Comparison of ENCODE assay signal across 17 mouse cellular contexts in the genomic region with DNA sequence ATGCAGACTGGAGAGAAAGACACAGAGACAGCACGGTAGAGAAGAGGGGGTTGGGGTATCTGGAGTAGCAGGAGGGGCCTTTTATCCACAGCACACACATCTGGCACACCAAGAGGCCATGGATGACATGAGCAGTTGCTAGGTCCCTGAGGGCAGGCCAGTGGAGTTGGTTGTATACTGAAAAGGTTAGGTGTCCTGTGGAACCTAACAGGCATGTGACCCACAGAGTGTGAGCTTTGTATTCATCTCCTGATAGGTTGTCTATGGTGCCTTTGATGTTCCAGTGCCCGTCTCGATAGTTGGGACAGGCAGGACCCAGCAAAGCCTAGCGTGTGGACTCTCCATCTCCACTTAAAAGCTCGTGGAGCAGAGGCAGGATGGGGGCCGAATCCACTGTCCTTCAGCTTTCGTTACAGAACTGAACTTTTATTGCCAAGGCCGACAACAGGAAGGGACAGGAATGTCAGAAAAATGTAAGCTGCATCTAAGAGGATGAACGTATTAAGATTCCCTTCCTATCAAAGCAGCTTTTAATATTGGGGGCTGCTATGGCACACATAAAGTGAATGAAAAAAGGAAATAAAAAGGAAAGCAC.
"Had no signal": no experiment of that assay in that cellular context is flagged by ENCODE, and none has a peak within 500 bp of the region (broad histone marks: within the 10 kb centered on the region; RNA-seq: fewer than 3 reads in every experiment).

No protein-coding gene starts in this region.

- H3K9ac ChIP-seq: limb, embryonic 12.5 days; liver, embryonic 12.5 days; liver, embryonic 15.5 days; lung, embryonic 15.5 days; midbrain, embryonic 13.5 days had no signal

- DNase-seq: kidney, adult 9 months; kidney, postnatal 14 days; kidney, postnatal 4 days; layer of hippocampus, adult 9-11 months; liver; lung, adult 18-20 months; lung, postnatal 10 days; lung, postnatal 36 days; thymus, adult 18-20 months; thymus, postnatal 4 days had no signal

- H3K4me3 ChIP-seq: limb, embryonic 12.5 days; liver, embryonic 12.5 days; liver, embryonic 15.5 days; lung, embryonic 15.5 days; megakaryocyte, embryonic 14.5 days; midbrain, embryonic 10.5 days; midbrain, embryonic 13.5 days had no signal

- H3K4me1 ChIP-seq: limb, embryonic 12.5 days; liver, embryonic 12.5 days; liver, embryonic 15.5 days; lung, embryonic 15.5 days; megakaryocyte, embryonic 14.5 days; midbrain, embryonic 13.5 days had no signal

- H3K27me3 ChIP-seq: limb, embryonic 12.5 days; liver, embryonic 12.5 days; liver, embryonic 15.5 days; lung, embryonic 15.5 days; midbrain, embryonic 13.5 days had no signal

- H3K9me3 ChIP-seq: liver, embryonic 12.5 days; liver, embryonic 15.5 days; lung, embryonic 15.5 days; megakaryocyte, embryonic 14.5 days; midbrain, embryonic 10.5 days; midbrain, embryonic 13.5 days had no signal

- H3K4me2 ChIP-seq: limb, embryonic 12.5 days; liver, embryonic 12.5 days; liver, embryonic 15.5 days; lung, embryonic 15.5 days; midbrain, embryonic 13.5 days had no signal

- H3K27ac ChIP-seq: limb, embryonic 12.5 days; liver, embryonic 12.5 days; liver, embryonic 15.5 days; lung, embryonic 15.5 days; midbrain, embryonic 10.5 days; midbrain, embryonic 13.5 days had no signal

- H3K36me3 ChIP-seq: liver, embryonic 15.5 days; midbrain, embryonic 13.5 days had no signal

- ATAC-seq: liver, embryonic 12.5 days; midbrain, embryonic 13.5 days had no signal
